Mouse (Mus musculus): Measurements from ENCODE around the gene Magea5. TPM values are rescaled to one million over a fixed set of nuclear protein-coding genes. Genes with fewer than 3 reads are reported as not detected.
"Not testable (repeated sequence)": the region's sequence is repeated elsewhere in the genome, so short reads cannot be mapped to it uniquely, and the experiment has no call there.

Gene Magea5
- polyA plus RNA-seq (2012) = not detected in 2 replicates

DNA sequence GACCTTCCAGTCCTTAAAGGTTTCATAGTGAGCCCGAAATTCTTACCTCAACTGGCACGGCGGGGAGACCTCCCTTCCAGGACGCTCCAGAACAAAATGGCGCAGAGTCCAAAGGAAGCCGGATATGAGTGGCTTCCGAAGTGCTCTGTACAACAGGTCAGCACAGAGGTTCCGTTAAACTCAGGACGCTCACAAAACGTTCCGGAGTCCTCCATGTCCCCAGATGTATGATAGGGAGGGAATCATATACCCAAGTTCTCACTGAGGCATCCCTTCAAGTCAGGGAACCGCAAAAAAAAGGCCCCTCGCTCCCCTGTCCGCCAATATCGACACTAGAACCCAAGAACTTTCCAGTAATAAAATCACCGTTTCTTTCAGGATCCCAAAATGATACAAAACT is at the start of gene Magea5:
TSS of gene Magea5 (minus strand) at position 101 of the 400 bp plus-strand sequence.
- H3K4me1 ChIP-seq (ENCODE audit: control insufficient read depth); H3K9me3 ChIP-seq (ENCODE audit: control insufficient read depth, low read length); H3K27me3 ChIP-seq (ENCODE audit: control insufficient read depth); H3K4me3 ChIP-seq (replicated peaks); H3K36me3 ChIP-seq (ENCODE audit: control insufficient read depth): not testable (repeated sequence)

DNA sequence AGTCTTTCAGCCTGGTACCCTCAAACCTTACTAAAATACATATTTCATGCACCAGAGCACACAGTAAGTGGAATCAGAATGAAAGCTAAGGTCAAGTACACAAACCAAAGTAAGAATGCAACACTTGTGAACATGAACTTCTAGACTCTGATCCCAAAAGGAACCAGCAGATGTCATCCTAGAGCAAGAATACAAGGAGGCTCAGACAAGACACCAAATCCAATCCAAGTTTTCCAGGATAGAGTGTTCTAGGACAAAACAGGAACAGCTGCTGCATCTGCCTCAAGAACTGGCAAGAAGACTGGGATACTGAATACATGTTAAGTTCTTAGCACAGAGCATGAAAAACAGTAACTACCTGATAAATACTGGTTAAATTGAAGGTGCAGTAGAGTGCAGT is 35.1 kb upstream of the Magea5 start:
- Histone ChIP-seq H3K4me3 (replicated peaks) (no peak overlapping the region), H3K27me3 (ENCODE audit: control insufficient read depth) (no peaks in the 10 kb centered on the region), H3K4me1 (ENCODE audit: control insufficient read depth) (no peaks in the 10 kb centered on the region), H3K36me3 (ENCODE audit: control insufficient read depth) (no peaks in the 10 kb centered on the region), H3K9me3 (ENCODE audit: control insufficient read depth, low read length) (no peaks in the 10 kb centered on the region)
- no peak for TF ChIP-seq TAL1 (IDR thresholded peaks at IDR 0.05; ENCODE audit: low read length)

DNA sequence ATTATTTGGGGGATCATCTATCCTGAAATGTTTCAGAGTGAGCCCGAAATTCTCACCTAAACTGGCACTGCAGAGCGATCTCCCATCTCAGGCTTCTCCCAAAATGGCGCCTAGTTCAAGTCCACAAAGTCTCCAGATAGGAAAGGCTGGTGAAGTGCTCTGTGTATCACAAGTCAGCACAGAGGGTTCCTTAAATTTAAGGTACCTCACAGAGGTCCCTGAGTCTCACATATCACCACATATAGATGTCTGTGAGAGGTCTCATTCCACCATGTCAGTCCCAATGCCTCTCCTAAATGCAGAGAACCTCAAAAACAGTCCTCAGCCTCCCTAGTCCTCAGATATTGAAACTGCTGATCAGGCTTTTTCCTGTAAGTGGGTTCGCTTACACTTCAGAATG is 30.6 kb upstream of the Magea5 start, which contains the start of gene Magea2:
TSS of gene Magea2 (minus strand) at position 101 of the 400 bp plus-strand sequence.
- H3K36me3 ChIP-seq (ENCODE audit: control insufficient read depth); H3K27me3 ChIP-seq (ENCODE audit: control insufficient read depth); H3K4me3 ChIP-seq (replicated peaks); H3K4me1 ChIP-seq (ENCODE audit: control insufficient read depth); H3K9me3 ChIP-seq (ENCODE audit: control insufficient read depth, low read length): not testable (repeated sequence)

- H3K4me1 ChIP-seq (ENCODE audit: control insufficient read depth); H3K9me3 ChIP-seq (ENCODE audit: control insufficient read depth, low read length); H3K27me3 ChIP-seq (ENCODE audit: control insufficient read depth); H3K36me3 ChIP-seq (ENCODE audit: control insufficient read depth); H3K4me3 ChIP-seq (replicated peaks): not testable (repeated sequence)
These were observed 26.7 kb upstream of the Magea5 start, which contains the start of gene Magea1 for GRCm38 (mm10) chrX:155089693-155090092. TSS of gene Magea1 (minus strand) at chrX:155089793.

Other genes starting within 250 kb of the Magea5 start
- gene Cldn34b1, start 172.9 kb downstream of the Magea5 start, polyA plus RNA-seq (2012) = not detected in 2 replicates
- not detected in 2 replicates for gene Magea6, start 127.2 kb downstream of the Magea5 start, polyA plus RNA-seq (2012)
- gene Magea3, start 113.6 kb downstream of the Magea5 start, polyA plus RNA-seq (2012) = not detected in 2 replicates
- not detected in 2 replicates for gene Magea8, start 67.3 kb downstream of the Magea5 start, polyA plus RNA-seq (2012)
- gene Magea1, start 26.6 kb upstream of the Magea5 start, polyA plus RNA-seq (2012) = not detected in 2 replicates
- gene Magea2, start 30.5 kb upstream of the Magea5 start, polyA plus RNA-seq (2012) = not detected in 2 replicates
- not detected in 2 replicates for gene Cldn34b2, start 65.3 kb upstream of the Magea5 start, polyA plus RNA-seq (2012)
- 0.31 and 1.1 TPM in 2 replicates for gene Sat1, start 153.3 kb upstream of the Magea5 start, polyA plus RNA-seq (2012)
- gene Acot9, start 199.3 kb upstream of the Magea5 start, polyA plus RNA-seq (2012) = 0.03 and 0.07 TPM in 2 replicates